Mouse (Mus musculus) activated CD4-positive, CD25-positive, alpha-beta regulatory T cell, adult 4 months (primary cell): ENCODE data around the gene Ap1g1. TPM values are rescaled to one million over a fixed set of nuclear protein-coding genes. Genes with fewer than 3 reads are reported as not detected.

Experiments
- ATAC-seq: one replicate; pipeline ENCODE4 v1.8.0; 2017
- polyA plus RNA-seq, 2 experiments: library from polyadenylated mRNA; unstranded; fragments of 100-300 nt; shearing (Covaris generic); gene quantifications; one replicate each; pipeline ENCODE4 v1.2.1; 2017

Ap1g1 gene
- polyA plus RNA-seq, 2 experiments from 2014 or later: 28.9 to 29.2 TPM

- no peak for ATAC-seq
These were observed 2.2 kb downstream of the Ap1g1 start for GRCm38 (mm10) chr8:109780548-109780947.

DNA sequence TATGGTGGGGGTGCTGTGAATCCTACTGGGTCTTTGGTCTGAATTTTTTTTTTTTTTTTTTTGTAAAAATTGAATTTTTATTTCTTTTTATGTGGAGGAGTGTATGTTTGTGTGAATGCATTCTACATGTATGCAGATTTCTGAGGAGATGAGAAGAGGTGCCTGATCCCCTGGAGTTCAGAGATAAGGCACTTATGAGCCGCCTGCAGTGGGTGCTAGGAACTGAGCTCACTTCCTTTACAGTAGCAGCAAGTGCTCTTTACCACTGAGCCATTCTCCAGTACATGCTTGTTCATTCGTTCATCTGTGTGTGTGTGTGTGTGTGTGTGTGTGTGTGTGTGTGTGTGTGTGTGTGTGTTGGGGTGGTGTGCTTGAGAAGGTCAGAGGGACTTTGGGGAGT, 12.6 kb downstream of the Ap1g1 start:
- no peak for ATAC-seq

GRCm38 (mm10) chr8:109795166-109795565, 16.8 kb downstream of the Ap1g1 start:
- no peak for ATAC-seq

- no peak for ATAC-seq
These were observed 20.4 kb downstream of the Ap1g1 start for GRCm38 (mm10) chr8:109798721-109799120.

DNA sequence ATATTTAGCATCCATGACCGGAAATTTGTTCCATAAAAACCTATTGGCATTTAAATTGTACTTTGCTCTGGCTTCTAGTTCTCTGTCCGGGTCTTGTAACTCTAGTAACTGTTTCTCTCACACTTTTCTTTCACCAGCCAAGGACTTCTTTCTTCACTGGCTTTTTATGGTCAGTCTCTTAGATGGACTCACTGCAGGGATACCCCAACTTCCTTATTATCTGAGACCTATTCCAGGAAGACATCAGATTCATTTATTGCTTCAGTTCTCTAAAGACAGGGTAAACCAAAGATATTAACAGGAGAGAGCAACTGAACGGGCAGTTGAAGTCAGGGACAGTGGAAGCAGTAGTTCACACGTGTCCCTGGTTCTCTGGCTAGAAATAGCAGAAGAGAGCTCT, 20.9 kb downstream of the Ap1g1 start:
- ATAC-seq: no peak

- no peak for ATAC-seq
These were observed 22.0 kb downstream of the Ap1g1 start for GRCm38 (mm10) chr8:109800325-109800724.

DNA sequence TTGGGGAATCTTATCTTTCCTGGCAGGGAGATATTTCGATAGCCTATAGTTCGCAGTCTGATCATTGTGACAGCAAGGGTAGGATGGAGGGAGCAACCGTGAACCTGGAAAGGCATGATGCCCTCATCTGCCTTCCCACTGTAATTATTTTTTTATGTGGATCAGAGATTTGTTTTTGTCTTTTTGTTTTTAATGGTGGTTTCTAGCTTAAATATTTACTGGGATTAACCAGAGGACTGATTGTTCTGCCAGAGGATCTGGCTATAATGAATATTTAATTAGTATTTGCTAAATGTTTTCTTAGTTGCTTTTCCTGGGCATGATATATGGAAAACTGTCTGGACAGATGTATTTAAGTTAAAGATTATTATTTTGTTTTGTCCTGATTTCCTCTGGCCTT, 24.9 kb downstream of the Ap1g1 start:
- ATAC-seq: no peak

DNA sequence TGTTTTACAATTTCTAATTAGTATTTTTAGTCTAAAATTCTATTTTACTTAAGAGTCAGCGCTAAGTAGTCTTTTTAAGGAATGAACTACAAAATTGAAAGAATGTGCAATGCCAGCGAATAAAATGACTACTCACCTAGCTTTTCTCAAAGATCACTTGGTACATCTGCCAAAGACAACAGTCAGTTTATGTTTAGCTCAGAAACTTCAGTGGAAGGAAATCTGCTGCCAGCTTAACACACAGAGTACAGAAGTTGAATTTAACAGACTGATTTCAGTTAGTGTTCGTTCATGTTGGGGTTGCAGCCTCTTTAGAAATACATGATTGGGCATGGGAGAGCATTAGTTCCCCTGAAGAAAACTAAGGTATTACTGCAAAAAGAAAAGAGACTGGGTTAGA, 25.4 kb downstream of the Ap1g1 start:
- ATAC-seq: no peak

- no peak for ATAC-seq
These were observed 28.2 kb downstream of the Ap1g1 start for GRCm38 (mm10) chr8:109806522-109806921.

GRCm38 (mm10) chr8:109807401-109808119, 29.2 kb downstream of the Ap1g1 start:
- no peak for ATAC-seq

DNA sequence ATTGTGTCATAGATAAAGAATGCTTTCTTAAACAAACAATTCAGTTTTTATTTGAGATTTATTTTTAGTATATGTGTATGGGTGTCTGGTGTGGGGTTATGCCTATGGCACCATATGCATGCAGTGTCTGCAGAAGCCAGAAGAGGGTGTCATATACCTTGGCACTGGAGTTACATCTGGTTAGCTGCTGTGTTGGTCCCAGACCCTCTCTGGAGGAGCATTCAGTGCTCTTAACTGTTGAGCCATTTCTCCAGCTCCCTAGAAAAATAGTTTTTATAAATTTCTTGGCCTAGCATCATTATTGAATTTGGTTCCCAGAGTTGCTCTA, 29.7 kb downstream of the Ap1g1 start:
- no peak for ATAC-seq

GRCm38 (mm10) chr8:109810434-109810833, 32.1 kb downstream of the Ap1g1 start:
- ATAC-seq: no peak

GRCm38 (mm10) chr8:109815268-109815667, 36.9 kb downstream of the Ap1g1 start:
- no peak for ATAC-seq

- no peak for ATAC-seq
These were observed 39.6 kb downstream of the Ap1g1 start for GRCm38 (mm10) chr8:109817933-109818332.

GRCm38 (mm10) chr8:109823561-109823960, 45.2 kb downstream of the Ap1g1 start:
- no peak for ATAC-seq

GRCm38 (mm10) chr8:109839822-109840221, 61.5 kb downstream of the Ap1g1 start:
- no peak for ATAC-seq

GRCm38 (mm10) chr8:109842468-109842867, 64.1 kb downstream of the Ap1g1 start:
- no peak for ATAC-seq

DNA sequence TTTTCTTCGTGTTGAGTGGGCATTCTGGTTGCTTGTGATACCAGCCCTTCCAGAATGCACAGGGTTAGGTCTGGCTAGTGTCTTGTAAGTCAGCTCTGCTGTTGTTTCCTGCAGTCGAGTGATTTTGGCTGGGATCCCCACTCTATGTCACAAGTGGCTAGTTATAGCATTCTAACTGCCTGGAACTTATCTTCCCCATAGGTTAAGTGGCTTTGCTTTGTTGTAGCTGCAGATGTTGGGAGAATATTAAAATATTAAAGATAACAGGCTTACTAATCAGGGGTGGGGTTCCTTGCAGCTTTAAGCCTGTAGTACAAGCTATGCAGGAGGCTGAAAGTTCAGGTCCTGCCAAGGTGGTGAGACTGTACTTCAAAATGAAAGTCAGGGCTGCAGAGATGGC, 69.5 kb downstream of the Ap1g1 start:
- no peak for ATAC-seq

- ATAC-seq: no peak
These were observed 70.6 kb downstream of the Ap1g1 start for GRCm38 (mm10) chr8:109848981-109849380.

GRCm38 (mm10) chr8:109853423-109853822, 75.1 kb downstream of the Ap1g1 start:
- ATAC-seq: peak; percentile 92

DNA sequence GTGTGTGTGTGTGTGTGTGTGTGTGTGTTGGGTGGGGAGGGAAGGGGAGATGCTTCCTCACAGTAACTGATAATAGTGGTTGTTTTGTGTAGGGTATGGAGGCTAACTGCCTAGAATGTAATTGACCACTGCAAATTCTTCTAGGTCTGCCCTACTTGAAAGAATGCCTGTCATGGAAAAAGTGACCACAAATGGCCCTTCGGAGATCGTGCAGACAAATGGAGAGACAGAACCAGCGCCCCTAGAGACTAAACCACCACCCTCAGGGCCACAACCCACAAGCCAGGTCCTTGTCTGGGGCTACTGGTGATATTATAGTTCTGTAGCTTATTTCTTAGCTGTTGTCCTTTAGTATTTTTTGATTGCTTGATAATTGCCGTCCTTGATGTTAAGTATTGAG, 76.2 kb downstream of the Ap1g1 start:
- no peak for ATAC-seq

- no peak for ATAC-seq
These were observed 77.1 kb downstream of the Ap1g1 start for GRCm38 (mm10) chr8:109855451-109855850.

GRCm38 (mm10) chr8:109863398-109863797, 85.0 kb downstream of the Ap1g1 start:
- peak; percentile 55 for ATAC-seq

GRCm38 (mm10) chr8:109864798-109865197, 86.4 kb downstream of the Ap1g1 start:
- no peak for ATAC-seq

GRCm38 (mm10) chr8:109865536-109865935, 87.2 kb downstream of the Ap1g1 start:
- ATAC-seq: no peak
